In genomic region chr17:65614431-65614830, GRCm38 (mm10) we compare ENCODE assay signal across 9 mouse cellular contexts. TPM values are rescaled to one million over a fixed set of nuclear protein-coding genes. Genes with fewer than 3 reads are reported as not detected.
DNase-seq lines count a peak whose midpoint lies in the region; ATAC-seq and TF ChIP-seq lines count a peak whose summit lies in the region.
"Had no signal": no experiment of that assay in that cellular context is flagged by ENCODE, and none has a peak within 500 bp of the region (broad histone marks: within the 10 kb centered on the region; RNA-seq: fewer than 3 reads in every experiment).

No protein-coding gene starts in this region.

- H3K9me3 ChIP-seq in intestine, embryonic 15.5 days: no peaks in the 10 kb centered on the region
- no peaks in the 10 kb centered on the region for H3K9me3 ChIP-seq in neural tube, embryonic 13.5 days

- peak overlapping the region; percentile 100 for H3K4me3 ChIP-seq in lung, adult 2 months (replicated peaks; ENCODE audit: extremely low read depth, low read depth, low read length)
- H3K4me3 ChIP-seq in embryonic fibroblast, embryonic 13.5 days (ENCODE audit: insufficient read depth, low read length): peak overlapping the region; percentile 57
- peak overlapping the region; percentile 97 for H3K4me3 ChIP-seq in intestine, embryonic 15.5 days (replicated peaks)
- peak overlapping the region; percentile 96 for H3K4me3 ChIP-seq in neural tube, embryonic 13.5 days

- peak overlapping the region; percentile 62 for H3K4me2 ChIP-seq in intestine, embryonic 15.5 days (replicated peaks)
- peak overlapping the region; percentile 74 for H3K4me2 ChIP-seq in neural tube, embryonic 13.5 days

- no peaks in the 10 kb centered on the region for H3K36me3 ChIP-seq in intestine, embryonic 15.5 days
- no peaks in the 10 kb centered on the region for H3K36me3 ChIP-seq in neural tube, embryonic 13.5 days

- no peak for TF ChIP-seq CTCF in lung, adult 2 months (IDR thresholded peaks at IDR 0.05; ENCODE audit: insufficient read depth, low read length)
- TF ChIP-seq CTCF in embryonic fibroblast, embryonic 13.5 days (IDR thresholded peaks at IDR 0.05; ENCODE audit: borderline replicate concordance, insufficient read depth, low read length): no peak

- H3K27ac ChIP-seq in embryonic fibroblast, embryonic 13.5 days (ENCODE audit: insufficient read depth, low read length): peak overlapping the region; percentile 97
- peak overlapping the region; percentile 99 for H3K27ac ChIP-seq in intestine, embryonic 15.5 days
- H3K27ac ChIP-seq in neural tube, embryonic 13.5 days (replicated peaks): peak overlapping the region; percentile 100

- DNase-seq in lung, adult 2 months: no peak
- no peak for DNase-seq in lung, postnatal 10 days
- DNase-seq in B cell, adult 2 months: no peak
- no peak for DNase-seq in Muller cell, postnatal 12 days (ENCODE audit: inconsistent ontology term)
- no peak for DNase-seq in adrenal gland, adult 8-10 months

- peaks cover 11% of the 10 kb centered on the region for H3K4me1 ChIP-seq in lung, adult 2 months (ENCODE audit: control insufficient read depth, insufficient read depth, low read length)
- H3K4me1 ChIP-seq in embryonic fibroblast, embryonic 13.5 days (ENCODE audit: control insufficient read depth, insufficient read depth, low read length): peaks cover 4% of the 10 kb centered on the region; the same call in 1 of the 2 replicates
- H3K4me1 ChIP-seq in intestine, embryonic 15.5 days (replicated peaks): peaks cover 2% of the 10 kb centered on the region
- H3K4me1 ChIP-seq in neural tube, embryonic 13.5 days (replicated peaks): peaks cover 31% of the 10 kb centered on the region

- ATAC-seq in intestine, embryonic 15.5 days: no peak
- ATAC-seq in neural tube, embryonic 13.5 days (ENCODE audit: low read depth): no peak

- TF ChIP-seq POLR2A in lung, adult 2 months (IDR thresholded peaks at IDR 0.05; ENCODE audit: borderline replicate concordance, extremely low read depth, low read depth, low read length): no peak
- TF ChIP-seq POLR2A in embryonic fibroblast, embryonic 13.5 days (IDR thresholded peaks at IDR 0.05; ENCODE audit: low read depth, low read length): no peak

- H3K9ac ChIP-seq in intestine, embryonic 15.5 days: peak overlapping the region; percentile 66
- H3K9ac ChIP-seq in neural tube, embryonic 13.5 days: peak overlapping the region; percentile 99

- H3K27me3 ChIP-seq in intestine, embryonic 15.5 days (replicated peaks): no peaks in the 10 kb centered on the region
- H3K27me3 ChIP-seq in neural tube, embryonic 13.5 days: no peaks in the 10 kb centered on the region

- 3% methylated on average over 9 of the region's 9 CpGs for WGBS in lung, adult 2 months
- WGBS in intestine, embryonic 15.5 days: 1% methylated on average over 9 of the region's 9 CpGs
- WGBS in neural tube, embryonic 13.5 days: 2% methylated on average over 9 of the region's 9 CpGs

RNA-seq across cellular contexts. Expression of gene Vapa, which starts 1.1 kb away (rescaled TPM):
- 40.3 and 68.3 TPM in 2 replicates for polyA plus RNA-seq in lung, adult 2 months (2012; rRNA removed)
- polyA plus RNA-seq in embryonic fibroblast, embryonic 13.5 days (2011; ENCODE audit: insufficient read length, low read depth, missing spikeins): 202 and 238 TPM in 2 replicates
- 206 and 240 TPM in 2 replicates for polyA plus RNA-seq in intestine, embryonic 15.5 days (2015; fragmentation: Nextera tagmentation; extraction: Ambion mirVana)
- polyA plus RNA-seq in neural tube, embryonic 13.5 days (2015; fragmentation: Nextera tagmentation; extraction: Ambion mirVana): 308 and 327 TPM in 2 replicates
- 100 to 1,000 TPM; 108 to 165 (median 135) TPM for total RNA-seq in adrenal gland, adult 8-10 months (2022)

RNA-seq across cellular contexts. Expression of gene Txndc2, which starts 27.5 kb away (rescaled TPM):
- polyA plus RNA-seq in lung, adult 2 months (2012; rRNA removed): 0.06 and 0.09 TPM in 2 replicates
- not detected in 2 replicates for polyA plus RNA-seq in embryonic fibroblast, embryonic 13.5 days (2011; ENCODE audit: insufficient read length, low read depth, missing spikeins)
- polyA plus RNA-seq in intestine, embryonic 15.5 days (2015; fragmentation: Nextera tagmentation; extraction: Ambion mirVana): not detected in 2 replicates
- polyA plus RNA-seq in neural tube, embryonic 13.5 days (2015; fragmentation: Nextera tagmentation; extraction: Ambion mirVana): 0.17 TPM in 1 of 2 replicates, not detected in the other
- 10 to 100 TPM in 2 of 4 experiments, 1 to 10 TPM in 2; 9.2 to 45.4 (median 18.7) TPM for total RNA-seq in adrenal gland, adult 8-10 months (2022)
- total RNA-seq: left cerebral cortex, postnatal 25 days had no signal
